Mouse (Mus musculus) C2C12 (cell line): Measurements from ENCODE around the gene Col2a1. TPM values are rescaled to one million over a fixed set of nuclear protein-coding genes. Genes with fewer than 3 reads are reported as not detected.

Source experiments
- H3K27me3 ChIP-seq: one replicate; pipeline ENCODE4 v1.6.1; 2011; ENCODE audit not compliant: control insufficient read depth, insufficient read depth, insufficient read length
- H3K36me3 ChIP-seq: one replicate; pipeline ENCODE4 v1.6.1; 2011; ENCODE audit not compliant: control insufficient read depth, insufficient read depth
- H3K4me3 ChIP-seq: one replicate; pipeline ENCODE4 v1.5.1; 2011; ENCODE audit warnings: mild to moderate bottlenecking, control low read depth; ENCODE audit not compliant: poor library complexity, insufficient read depth, severe bottlenecking
- H3K79me2 ChIP-seq: one replicate; pipeline ENCODE4 v1.6.1; 2011; ENCODE audit not compliant: control insufficient read depth, insufficient read depth
- H3K79me3 ChIP-seq: one replicate; pipeline ENCODE4 v1.6.1; 2011; ENCODE audit warnings: low read depth, control low read depth
- H3ac ChIP-seq: one replicate; pipeline ENCODE3; 2011; ENCODE audit warnings: low read depth; ENCODE audit not compliant: control insufficient read depth, insufficient read length
- CEBPB ChIP-seq: IDR thresholded peaks from one replicate; pipeline ENCODE4 v1.6.1; 2011; ENCODE audit warnings: low read depth, mild to moderate bottlenecking, control low read depth, moderate library complexity
- CTCF ChIP-seq: IDR thresholded peaks from one replicate; pipeline ENCODE4 v1.5.1; 2011; ENCODE audit not compliant: control insufficient read depth, insufficient read depth, insufficient read length
- FOSL1 ChIP-seq: IDR thresholded peaks from one replicate; pipeline ENCODE4 v1.8.0; 2011; ENCODE audit warnings: mild to moderate bottlenecking, low read length; ENCODE audit not compliant: poor library complexity, insufficient read depth, severe bottlenecking
- MAX ChIP-seq: IDR thresholded peaks from one replicate; pipeline ENCODE4 v1.6.1; 2011; ENCODE audit warnings: mild to moderate bottlenecking, control low read depth
- MYOD1 ChIP-seq: IDR thresholded peaks from one replicate; pipeline ENCODE4 v1.6.1; 2011; ENCODE audit warnings: low read depth; ENCODE audit not compliant: control insufficient read depth, insufficient read length
- MYOG ChIP-seq: IDR thresholded peaks from one replicate; pipeline ENCODE4 v1.6.1; 2011; ENCODE audit not compliant: control insufficient read depth, insufficient read length; ENCODE audit errors: extremely low read depth
- USF1 ChIP-seq: IDR thresholded peaks from one replicate; pipeline ENCODE4 v1.6.1; 2011; ENCODE audit warnings: low read depth, mild to moderate bottlenecking, control low read depth, moderate library complexity
- polyA plus RNA-seq: library from polyadenylated mRNA; unstranded; fragments of >200 nt; fragmentation: generic; extraction: Trizol; gene quantifications from one replicate; pipeline ENCODE4 v1.2.1, GENCODE M21; 2012; ENCODE audit warnings: missing spikeins

Col2a1 gene
- polyA plus RNA-seq, 1 experiment = 0.06 TPM

- Histone ChIP-seq H3K36me3 (peaks cover 84% of the 10 kb centered on the region), H3K27me3 (no peaks in the 10 kb centered on the region), H3K79me2 (no peaks in the 10 kb centered on the region), H3K79me3 (no peaks in the 10 kb centered on the region), H3ac (no peak overlapping the region), H3K4me3 (no peak overlapping the region)
- TF ChIP-seq MYOG = no peak
- TF ChIP-seq CTCF = no peak
- TF ChIP-seq MAX = no peak
- TF ChIP-seq CEBPB = no peak
- TF ChIP-seq MYOD1 = no peak
- TF ChIP-seq FOSL1 = no peak
- no peak for TF ChIP-seq USF1
These were observed 38.0 kb upstream of the Col2a1 start for GRCm38 (mm10) chr15:98042508-98042907.

DNA sequence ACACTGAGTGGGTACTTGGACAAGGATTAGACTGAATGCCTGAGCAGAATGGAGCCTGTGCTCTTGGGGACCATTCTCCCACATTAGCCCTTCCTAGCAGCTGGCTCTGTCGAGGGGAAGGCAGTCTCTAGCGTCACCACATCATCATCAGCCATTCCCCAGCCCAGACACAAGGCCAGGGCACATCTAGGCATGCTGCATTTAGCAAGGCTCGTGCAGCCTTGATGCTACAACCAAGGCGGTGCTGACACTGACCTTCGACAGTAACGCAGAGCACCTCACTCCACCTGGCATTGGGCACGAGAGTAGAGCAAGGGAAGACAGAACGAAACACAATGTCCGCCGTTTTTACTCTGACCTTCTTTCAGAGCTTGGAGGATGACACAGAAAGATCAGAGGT is 35.2 kb upstream of the Col2a1 start:
- Histone ChIP-seq H3K79me2 (no peaks in the 10 kb centered on the region), H3K79me3 (no peaks in the 10 kb centered on the region), H3K4me3 (no peak overlapping the region), H3ac (no peak overlapping the region), H3K36me3 (peaks cover 58% of the 10 kb centered on the region), H3K27me3 (no peaks in the 10 kb centered on the region)
- TF ChIP-seq CTCF = no peak
- TF ChIP-seq MYOG = no peak
- TF ChIP-seq USF1 = no peak
- TF ChIP-seq MAX = no peak
- TF ChIP-seq FOSL1 = no peak
- no peak for TF ChIP-seq MYOD1
- TF ChIP-seq CEBPB = no peak

DNA sequence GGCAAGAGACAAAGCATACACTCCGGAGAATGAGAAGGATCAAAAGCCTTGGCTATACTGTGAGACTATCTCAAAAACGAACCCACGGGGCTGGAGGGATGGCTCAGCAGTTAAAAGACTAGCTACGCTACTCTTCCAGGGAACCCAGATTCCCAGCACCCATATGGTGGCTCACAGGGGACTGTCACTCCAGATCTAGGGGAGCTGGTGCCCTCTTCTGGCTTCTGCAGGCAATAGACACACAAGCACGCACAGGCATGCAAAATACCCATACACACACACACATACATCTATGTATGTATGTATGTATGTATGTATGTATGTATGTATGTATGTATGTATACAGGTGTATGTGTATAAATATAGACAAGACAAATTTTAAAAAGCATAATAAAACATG is 32.1 kb upstream of the Col2a1 start:
- H3K79me3 ChIP-seq = no peaks in the 10 kb centered on the region
- no peaks in the 10 kb centered on the region for H3K27me3 ChIP-seq
- no peak overlapping the region for H3ac ChIP-seq
- no peak for TF ChIP-seq MAX
- TF ChIP-seq USF1 = no peak
- TF ChIP-seq MYOD1 = no peak
- no peak for TF ChIP-seq MYOG
- no peak for TF ChIP-seq CTCF
- no peak for TF ChIP-seq CEBPB
- TF ChIP-seq FOSL1 = no peak
- H3K4me3 ChIP-seq = no peak overlapping the region
- no peaks in the 10 kb centered on the region for H3K79me2 ChIP-seq
- peaks cover 27% of the 10 kb centered on the region for H3K36me3 ChIP-seq

- H3K4me3 ChIP-seq = no peak overlapping the region
- H3K79me3 ChIP-seq = no peaks in the 10 kb centered on the region
- no peaks in the 10 kb centered on the region for H3K79me2 ChIP-seq
- TF ChIP-seq CEBPB (no peak), USF1 (no peak), MYOG (no peak), MAX (no peak), MYOD1 (no peak), FOSL1 (no peak), CTCF (no peak)
- H3ac ChIP-seq = no peak overlapping the region
- H3K27me3 ChIP-seq = peaks cover 9% of the 10 kb centered on the region
- H3K36me3 ChIP-seq = peaks cover 13% of the 10 kb centered on the region
These were observed 30.7 kb upstream of the Col2a1 start for GRCm38 (mm10) chr15:98035076-98035755.

DNA sequence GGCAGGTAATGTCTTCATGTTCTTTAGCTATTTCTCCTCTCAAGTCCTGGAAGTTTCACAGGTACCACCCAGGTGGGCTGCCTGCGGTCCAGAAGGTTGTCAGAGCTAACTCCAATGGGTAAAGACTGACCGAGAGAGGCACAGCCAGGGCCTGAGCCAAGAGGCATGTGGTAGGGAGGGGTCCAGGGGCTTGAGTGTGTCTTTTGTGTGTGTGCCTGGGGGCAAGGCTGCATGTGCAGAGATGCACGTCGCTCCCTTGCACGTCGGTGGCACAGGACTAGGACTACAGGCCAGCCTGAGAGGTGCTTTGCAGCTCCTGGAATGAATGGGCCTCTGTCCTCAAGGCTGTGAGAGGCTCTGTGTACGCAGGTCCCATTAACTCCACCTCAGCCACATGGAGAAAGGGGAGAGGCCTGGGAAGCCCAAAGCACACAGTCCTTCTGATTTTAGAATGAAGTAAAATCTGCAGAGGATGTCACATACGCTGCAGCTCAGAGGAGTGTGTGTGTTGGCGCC is 28.8 kb upstream of the Col2a1 start:
- H3K79me2 ChIP-seq = no peaks in the 10 kb centered on the region
- H3K79me3 ChIP-seq = no peaks in the 10 kb centered on the region
- TF ChIP-seq MYOD1 (no peak), USF1 (no peak), MYOG (no peak), CTCF (no peak), CEBPB (no peak), MAX (no peak), FOSL1 (no peak)

GRCm38 (mm10) chr15:98029798-98030197 is 25.3 kb upstream of the Col2a1 start:
- Histone ChIP-seq H3ac (no peak overlapping the region), H3K79me2 (no peaks in the 10 kb centered on the region), H3K4me3 (no peak overlapping the region), H3K36me3 (no peaks in the 10 kb centered on the region), H3K79me3 (no peaks in the 10 kb centered on the region), H3K27me3 (peaks cover 52% of the 10 kb centered on the region)
- no peak for TF ChIP-seq CTCF

More for the DNA sequence above, 28.8 kb upstream of the Col2a1 start:
- Histone ChIP-seq H3K36me3 (no peaks in the 10 kb centered on the region), H3ac (no peak overlapping the region), H3K27me3 (peaks cover 18% of the 10 kb centered on the region), H3K4me3 (no peak overlapping the region)
